Mouse (Mus musculus): Measurements from ENCODE around the gene Galk2.

Gene Galk2

DNA sequence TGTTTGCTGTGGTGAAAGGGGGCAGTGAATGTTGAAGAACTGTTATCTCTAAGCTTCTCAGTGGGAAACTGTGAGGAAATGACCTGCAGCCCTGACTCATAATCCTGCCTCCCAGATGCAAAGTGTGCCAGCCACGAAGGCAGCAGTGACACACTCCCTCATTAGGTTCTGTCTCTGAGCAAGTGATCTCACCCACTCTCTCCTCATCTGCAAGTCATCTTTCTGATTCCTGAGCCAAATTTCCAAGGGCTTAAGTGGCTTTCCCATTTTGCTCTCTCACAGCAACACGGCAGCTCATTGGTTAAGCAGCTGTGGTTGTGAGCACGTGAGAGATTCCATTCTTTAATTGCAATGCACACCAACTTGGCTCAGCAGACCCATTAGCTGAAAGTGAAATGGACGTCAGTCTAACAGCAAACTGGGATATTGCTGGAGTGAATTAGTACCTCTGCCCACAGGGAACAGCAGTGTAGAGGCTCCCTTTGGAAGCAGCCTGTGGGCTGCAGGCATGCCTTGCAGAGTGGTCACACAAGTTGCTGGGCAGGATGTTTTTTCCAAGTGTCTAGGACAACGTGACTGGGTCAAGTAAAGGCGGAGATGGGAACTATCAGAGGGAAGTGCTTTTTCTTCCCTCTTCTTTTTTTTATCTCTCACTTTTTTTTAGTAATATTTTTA, 82.3 kb downstream of the Galk2 start:
- DNase-seq (ENCODE audit: low read depth, low spot score), result no peak

DNA sequence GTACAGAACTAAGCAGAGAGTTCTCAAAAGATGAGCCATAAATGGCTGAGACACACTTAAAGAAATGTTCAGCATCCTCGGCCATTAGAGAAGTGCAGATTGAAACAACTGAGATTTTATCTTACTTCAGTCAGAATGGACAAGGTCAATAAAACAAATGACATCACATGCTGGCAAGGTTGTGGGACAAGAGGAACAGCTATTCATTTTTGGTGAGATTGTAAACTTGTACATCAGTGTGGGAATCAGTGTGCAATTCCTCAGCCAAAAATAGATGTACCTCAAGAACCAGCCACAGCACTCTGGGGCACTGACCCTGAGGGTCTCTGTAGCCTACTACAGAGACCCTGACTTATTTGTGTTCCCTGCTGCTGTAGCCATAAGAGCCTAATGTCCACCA, 84.4 kb downstream of the Galk2 start:
- DNase-seq (ENCODE audit: low read depth, low spot score), result no peak

DNA sequence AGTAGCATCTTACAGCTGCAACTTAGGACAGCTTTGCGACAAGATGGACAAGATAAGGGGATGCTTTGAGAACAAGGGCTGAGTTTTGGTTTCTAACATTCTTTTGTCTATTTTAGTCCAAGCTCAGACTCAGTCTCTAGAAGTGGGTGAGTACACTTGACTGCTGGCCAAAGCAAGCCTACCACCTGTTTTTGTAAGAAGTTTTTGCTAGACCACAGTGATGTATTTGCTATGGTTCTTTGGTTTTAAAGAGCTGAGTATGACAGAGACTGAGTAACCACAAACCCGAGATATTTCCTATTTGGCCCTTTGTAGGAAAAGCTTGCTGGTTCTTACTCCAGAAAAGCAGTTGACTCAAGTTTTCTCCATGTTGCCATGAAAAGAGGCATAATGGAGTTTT, 89.3 kb downstream of the Galk2 start:
- DNase-seq (ENCODE audit: low read depth, low spot score), result no peak

DNA sequence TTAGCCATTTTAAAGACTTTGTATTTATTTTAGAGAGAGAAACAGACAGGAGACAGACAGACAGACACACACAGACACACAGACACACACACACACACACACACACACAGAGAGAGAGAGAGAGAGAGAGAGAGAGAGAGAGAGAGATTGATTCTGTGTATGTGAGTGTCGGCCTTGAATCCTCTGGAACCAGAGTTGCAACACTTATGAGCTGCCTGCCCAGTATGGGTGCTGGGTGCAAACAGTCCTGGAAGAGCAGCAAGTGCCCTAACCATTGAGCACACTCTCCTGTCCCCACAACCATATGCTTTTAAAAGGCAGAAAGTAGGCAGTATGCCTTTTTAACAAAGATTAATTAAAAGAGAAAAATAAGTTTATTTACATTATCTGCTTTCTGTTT, 109.9 kb downstream of the Galk2 start:
- DNase-seq (ENCODE audit: low read depth, low spot score), result no peak

DNA sequence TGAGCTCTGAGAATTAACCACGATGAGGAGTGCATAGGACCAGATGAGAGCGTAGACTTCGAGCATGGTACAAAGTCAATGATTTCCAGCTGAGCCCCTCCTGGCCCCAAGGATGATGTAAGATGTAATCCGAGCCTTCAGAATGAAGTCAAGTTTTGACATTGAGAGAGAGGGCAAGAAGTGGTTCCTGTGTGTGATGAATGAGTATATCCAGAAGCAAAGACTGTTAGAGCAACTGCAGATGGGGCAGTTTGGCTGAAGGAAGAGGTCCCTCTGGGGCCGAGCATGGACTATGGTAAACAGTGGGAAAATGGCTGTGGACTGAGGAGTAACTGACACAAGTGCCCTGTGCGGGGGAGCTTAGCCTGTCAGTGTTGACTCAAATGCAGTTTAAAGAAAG, 114.3 kb downstream of the Galk2 start:
- no peak for DNase-seq (ENCODE audit: low read depth, low spot score)

DNA sequence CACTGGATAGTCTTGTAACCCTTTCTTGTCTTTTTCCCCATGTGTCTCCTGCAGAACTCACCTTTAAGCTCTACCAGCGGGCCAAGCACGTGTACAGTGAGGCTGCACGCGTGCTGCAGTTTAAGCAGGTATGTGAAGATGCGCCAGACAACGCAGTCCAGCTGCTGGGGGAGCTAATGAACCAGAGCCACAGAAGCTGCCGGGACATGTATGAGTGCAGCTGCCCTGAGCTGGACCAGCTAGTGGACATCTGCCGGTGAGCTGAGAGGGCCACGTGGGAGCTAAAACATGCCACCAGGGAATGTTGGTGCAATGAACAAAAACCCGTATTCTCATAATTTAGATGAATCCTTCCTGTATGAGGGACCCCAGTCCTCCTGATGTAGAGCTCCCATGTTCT, 116.3 kb downstream of the Galk2 start:
- DNase-seq (ENCODE audit: low read depth, low spot score), result no peak

DNA sequence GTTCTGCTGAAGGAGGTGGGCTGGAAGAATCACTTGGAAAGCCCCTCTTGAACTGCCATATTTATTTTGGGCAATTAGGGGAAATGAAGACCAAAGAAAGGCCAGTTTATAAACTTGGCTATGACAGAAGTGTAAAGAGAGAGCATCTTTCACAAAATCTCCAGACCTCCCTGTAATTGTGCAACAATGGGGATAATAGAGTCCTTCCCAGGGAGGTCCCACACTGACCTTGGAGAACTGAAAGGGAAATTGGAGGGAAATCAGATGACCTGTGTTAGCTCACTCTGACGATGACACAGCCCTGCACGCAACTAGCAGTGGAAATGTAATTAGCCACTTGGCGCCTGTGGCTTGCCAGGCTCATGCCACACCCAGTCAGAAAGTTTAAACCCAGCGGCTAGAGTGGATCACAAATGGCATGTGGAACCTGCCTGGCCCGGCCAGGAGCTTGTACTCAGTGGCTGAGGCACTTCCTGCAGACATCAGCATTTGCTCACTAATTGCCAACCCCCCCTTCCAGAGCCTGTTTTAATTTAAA, 117.0 kb downstream of the Galk2 start:
- peak; percentile 62 for DNase-seq (ENCODE audit: low read depth, low spot score)

DNA sequence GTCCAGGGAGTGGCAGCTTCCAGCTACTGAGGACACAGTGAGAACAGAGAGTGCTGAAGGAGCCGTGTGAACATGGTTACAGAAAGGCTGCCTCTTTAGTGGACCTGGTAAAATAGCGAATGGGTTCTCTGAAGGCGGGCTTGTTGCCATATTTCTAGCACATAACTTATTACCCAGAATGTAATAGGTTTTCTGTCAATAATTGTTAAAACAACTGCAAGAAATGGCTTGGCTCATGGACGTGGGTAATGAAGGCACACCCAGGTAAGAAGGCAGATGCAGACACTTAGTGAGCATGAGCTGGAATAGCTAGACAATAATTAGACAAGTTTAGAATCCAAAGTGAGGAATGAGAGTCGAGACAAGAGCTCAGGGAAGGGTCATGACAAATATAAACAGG, 143.4 kb downstream of the Galk2 start:
- DNase-seq (ENCODE audit: low read depth, low spot score), result no peak

DNA sequence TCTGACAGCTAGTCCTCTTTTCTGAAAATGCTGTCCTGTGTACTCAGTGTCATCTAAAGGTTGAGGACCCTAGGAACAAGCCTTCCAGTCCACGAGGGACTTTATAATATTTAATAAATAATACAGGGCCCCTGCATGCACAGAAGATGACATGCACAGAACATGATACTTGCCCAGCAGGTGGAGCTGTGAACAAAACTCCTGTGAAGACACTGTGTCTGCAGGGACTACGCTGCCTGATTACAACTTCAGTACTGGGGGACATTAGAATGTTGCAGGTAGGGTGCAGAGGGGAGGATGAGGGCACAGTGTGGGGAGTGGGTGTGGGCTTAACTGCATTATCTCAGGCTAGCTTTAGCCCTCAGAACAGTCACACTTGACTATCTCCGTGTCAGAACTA, 147.2 kb downstream of the Galk2 start:
- no peak for DNase-seq (ENCODE audit: low read depth, low spot score)

DNA sequence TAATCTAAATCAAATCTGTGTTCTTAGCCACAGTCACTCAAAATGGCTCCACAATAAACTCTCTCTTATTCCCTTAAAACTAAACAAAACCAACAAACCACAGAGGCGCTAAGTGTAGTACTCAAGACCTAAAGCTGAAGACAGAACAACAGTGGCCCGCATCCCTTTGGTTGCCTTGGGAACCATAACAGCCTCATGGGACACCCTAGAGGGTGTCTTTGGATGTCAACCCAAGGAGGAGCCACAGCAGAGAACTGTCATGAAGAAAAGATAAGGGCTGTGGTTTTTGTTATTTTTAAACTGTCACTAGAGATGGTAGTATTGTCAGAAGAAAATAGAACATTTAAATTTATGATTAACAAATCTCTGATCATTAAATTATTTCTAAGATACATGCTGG, 147.8 kb downstream of the Galk2 start:
- DNase-seq (ENCODE audit: low read depth, low spot score), result no peak

DNA sequence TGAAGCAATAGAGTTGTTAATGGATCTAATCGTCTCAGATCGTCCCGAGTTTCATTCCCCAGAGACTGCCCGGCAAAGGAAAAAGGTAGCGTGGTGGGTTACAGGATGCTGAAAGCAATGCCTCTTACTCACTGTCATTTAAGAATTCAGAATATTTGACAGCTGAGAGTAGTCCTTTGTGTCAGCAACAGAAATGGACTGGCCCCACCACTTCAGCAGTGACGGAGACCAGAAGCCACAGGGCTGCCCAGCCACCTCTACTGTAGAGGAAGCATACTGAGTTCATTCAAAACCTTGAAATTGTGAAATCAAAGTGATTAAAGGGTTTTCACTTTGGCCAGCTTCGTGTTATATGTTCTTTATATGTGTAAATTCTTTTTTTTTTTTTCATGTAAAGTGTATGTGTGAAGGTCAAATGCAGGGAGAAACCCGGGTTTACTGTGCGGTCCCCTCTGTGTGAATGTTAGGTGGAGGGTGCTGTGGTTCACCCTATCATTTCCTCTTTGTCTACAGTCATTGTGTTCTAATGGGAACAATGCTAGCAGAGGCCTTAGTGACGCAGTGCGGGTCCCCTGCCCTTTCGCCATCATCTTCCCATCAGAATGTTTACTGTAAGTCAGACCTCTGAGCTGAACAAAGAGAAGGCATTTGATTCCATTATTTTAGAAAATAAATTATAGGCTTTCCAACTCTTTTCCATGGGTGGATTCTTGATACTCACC, 156.2 kb downstream of the Galk2 start:
- DNase-seq (ENCODE audit: low read depth, low spot score), result peak; percentile 18

DNA sequence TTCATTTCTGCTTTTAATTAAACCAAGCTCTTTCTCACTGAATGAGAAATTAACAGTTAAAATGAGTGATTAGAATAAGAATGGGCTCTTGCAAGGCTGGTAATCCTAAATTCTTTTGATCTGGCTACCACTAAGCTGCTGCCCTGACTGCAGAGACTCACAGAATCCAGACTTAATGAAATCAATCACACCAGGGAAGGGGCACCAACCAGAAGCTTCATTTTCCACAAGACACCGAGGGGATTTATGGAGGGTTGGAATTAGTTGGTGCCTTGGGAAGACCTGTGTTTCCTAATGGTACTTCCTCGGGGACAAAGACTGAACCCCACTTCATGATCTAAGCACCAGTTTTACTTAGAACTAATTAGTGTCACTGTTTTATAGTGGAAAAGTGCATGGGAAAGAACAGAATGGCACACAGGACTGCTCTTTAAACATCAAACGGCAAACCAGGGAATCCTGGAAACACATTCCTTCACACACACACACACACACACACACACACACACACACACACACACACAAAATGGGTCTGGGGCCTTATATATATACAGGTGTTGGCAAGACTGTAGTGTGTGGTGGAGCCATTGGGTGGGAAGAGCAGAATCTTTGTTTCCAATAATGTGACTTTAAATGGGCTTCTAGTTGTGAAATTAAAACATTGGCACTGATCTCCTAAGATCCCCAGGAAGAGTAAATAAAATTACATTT, 157.0 kb downstream of the Galk2 start:
- no peak for DNase-seq (ENCODE audit: low read depth, low spot score)

DNA sequence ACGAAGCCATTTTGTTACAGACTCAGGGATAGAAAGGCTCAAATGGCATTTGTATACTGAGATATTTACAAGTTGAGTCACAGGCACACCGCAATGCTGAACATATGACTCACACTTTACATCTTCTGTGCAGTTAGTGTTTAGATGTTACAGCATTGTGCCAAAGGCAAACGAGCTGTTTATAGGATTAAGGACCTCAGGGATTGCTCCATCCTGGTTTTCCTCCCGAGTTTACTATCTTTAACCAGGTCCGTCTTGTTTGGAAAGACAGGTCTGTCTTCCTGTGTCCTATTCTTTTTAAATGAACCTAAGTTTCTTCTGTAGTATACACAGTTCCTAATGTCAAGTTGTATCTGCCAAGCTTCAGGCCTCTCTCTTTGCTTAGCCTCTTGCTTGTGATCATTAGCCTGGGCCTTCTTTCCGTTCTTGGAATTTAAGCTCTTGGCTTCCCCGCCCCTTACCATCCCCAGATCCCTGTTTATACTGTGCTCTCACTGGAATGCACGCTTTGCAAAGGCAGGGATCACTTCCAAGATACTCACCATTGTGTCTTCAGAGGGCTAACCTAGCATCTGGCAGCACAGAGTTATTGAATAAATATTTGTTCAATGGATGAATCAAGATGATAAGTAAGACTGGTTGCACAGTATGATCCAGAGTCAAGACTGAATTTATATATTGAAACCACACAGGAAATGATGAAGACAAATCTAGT, 172.4 kb downstream of the Galk2 start:
- DNase-seq (ENCODE audit: low read depth, low spot score), result no peak

DNA sequence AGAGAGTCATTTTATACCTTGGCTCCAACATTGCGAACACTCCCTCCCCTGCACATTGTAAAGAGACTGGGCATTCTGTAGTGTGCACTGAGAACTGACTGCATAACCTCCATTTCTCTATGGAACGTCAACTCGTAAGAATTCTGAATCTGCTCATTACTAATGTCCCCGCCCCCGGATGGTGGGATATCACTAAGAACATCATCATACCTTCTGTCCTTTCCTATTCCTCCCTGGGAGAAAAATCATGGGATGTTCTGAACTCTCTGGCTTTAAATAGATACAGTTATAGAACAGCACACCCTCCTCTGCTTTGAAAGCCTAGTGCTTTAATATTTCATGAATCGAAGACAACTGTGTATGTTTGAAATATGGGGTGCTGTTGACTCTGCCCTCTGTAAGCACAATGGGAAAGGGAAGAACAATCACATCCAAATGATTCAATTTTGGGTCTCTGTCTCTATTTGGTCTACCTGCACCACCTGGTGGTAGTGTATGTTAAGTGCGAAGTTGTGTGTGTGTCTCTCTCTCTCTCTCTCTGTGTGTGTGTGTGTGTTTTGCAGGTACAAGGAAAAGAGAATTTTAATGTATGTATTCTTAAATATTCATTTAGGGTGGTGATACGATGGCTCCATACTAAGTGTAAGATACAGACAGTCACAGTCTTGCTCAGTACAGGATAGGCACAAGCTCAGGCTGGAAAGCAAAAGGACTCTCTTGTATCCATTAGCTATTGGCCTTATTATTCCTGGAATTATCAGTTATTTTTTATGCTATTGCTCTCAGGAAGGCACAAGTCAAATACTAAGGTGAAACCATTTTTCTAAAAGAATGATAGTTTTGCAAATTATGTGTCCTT, 174.4 kb downstream of the Galk2 start:
- DNase-seq (ENCODE audit: low read depth, low spot score), result no peak

All from ZHBTc4 (cell line).